Mouse (Mus musculus) embryonic facial prominence, embryonic 12.5 days (tissue): ENCODE results near the gene Eif3d. TPM values are rescaled to one million over a fixed set of nuclear protein-coding genes. Genes with fewer than 3 reads are reported as not detected.

Source experiments
- ATAC-seq: fragments of 200-750 bp; cut with Nextera tagmentation; 2 replicates; pipeline ENCODE4 v1.8.0; 2017; ENCODE audit not compliant: insufficient number of reproducible peaks, insufficient read depth, low FRiP score, low TSS enrichment
- H3K27ac ChIP-seq: fragments of 300-500 bp; sonication (generic); 2 replicates; pipeline ENCODE4 v1.5.1; 2016; ENCODE audit warnings: mild to moderate bottlenecking
- H3K27me3 ChIP-seq: fragments of 300-500 bp; sonication (generic); 2 replicates; pipeline ENCODE4 v1.6.1; 2016; ENCODE audit warnings: mild to moderate bottlenecking, moderate library complexity
- H3K36me3 ChIP-seq: fragments of 300-500 bp; sonication (generic); 2 replicates; pipeline ENCODE4 v1.6.1; 2016; ENCODE audit warnings: mild to moderate bottlenecking
- H3K4me1 ChIP-seq: fragments of 300-500 bp; sonication (generic); 2 replicates; pipeline ENCODE4 v1.6.1; 2016
- H3K4me2 ChIP-seq: fragments of 300-500 bp; sonication (generic); replicated peaks from 2 replicates; pipeline ENCODE4 v1.6.1; 2016; ENCODE audit warnings: mild to moderate bottlenecking, moderate library complexity
- H3K4me3 ChIP-seq: fragments of 300-500 bp; sonication (generic); 2 replicates; pipeline ENCODE4 v1.5.1; 2016; ENCODE audit warnings: mild to moderate bottlenecking
- H3K9ac ChIP-seq: fragments of 300-500 bp; sonication (generic); 2 replicates; pipeline ENCODE4 v1.6.1; 2016; ENCODE audit warnings: mild to moderate bottlenecking, moderate library complexity
- H3K9me3 ChIP-seq: fragments of 300-500 bp; sonication (generic); 2 replicates; pipeline ENCODE4 v1.6.1; 2016; ENCODE audit warnings: mild to moderate bottlenecking, moderate library complexity
- WGBS: fragments of 180-500 bp; shearing (Covaris S2); methylation state at CpG from one replicate; pipeline ENCODE4 v1.1.7; 2016; 5-methylcytosine and 5-hydroxymethylcytosine counted together
- polyA plus RNA-seq: library from polyadenylated mRNA; unstranded; fragments of >200 nt; fragmentation: Nextera tagmentation; extraction: Ambion mirVana; gene quantifications from 2 replicates; pipeline ENCODE4 v1.2.1, GENCODE M21; 2016

Gene Eif3d
- polyA plus RNA-seq, 1 experiment from 2014 or later = 221 TPM

GRCm38 (mm10) chr15:77928673-77929331 is 41.8 kb downstream of the Eif3d start, which contains the start of gene Txn2:
Gene Txn2 (minus strand): TSS chr15:77929006.
- peak within 1 kb of the TSS; percentile 61 for H3K4me3 ChIP-seq
- peaks cover 32% of the 10 kb centered on the region for H3K36me3 ChIP-seq
- H3K4me1 ChIP-seq = peaks cover 20% of the 10 kb centered on the region
- peak within 1 kb of the TSS; percentile 73 for H3K27ac ChIP-seq
- no peaks in the 10 kb centered on the region for H3K9me3 ChIP-seq
- ATAC-seq = peak; percentile 94
- H3K9ac ChIP-seq = peak within 1 kb of the TSS; percentile 62
- under 1% methylated on average over 34 of the region's 34 CpGs for WGBS
- H3K27me3 ChIP-seq = no peaks in the 10 kb centered on the region
- peak within 1 kb of the TSS; percentile 71 for H3K4me2 ChIP-seq

- 0 out of 2 replicates have a peak overlapping the region, but pooled peaks have one; percentile 73 for H3K27ac ChIP-seq
- ATAC-seq = no peak
- 32% methylated on average over 4 of the region's 4 CpGs for WGBS
Measured at GRCm38 (mm10) chr15:77928091-77928490, 42.5 kb downstream of the Eif3d start.

GRCm38 (mm10) chr15:77926921-77927320 is 43.7 kb downstream of the Eif3d start:
- no peaks in the 10 kb centered on the region for H3K9me3 ChIP-seq
- no peak overlapping the region for H3K4me3 ChIP-seq
- H3K4me2 ChIP-seq = no peak overlapping the region
- ATAC-seq = no peak
- H3K27ac ChIP-seq = no peak overlapping the region
- H3K27me3 ChIP-seq = no peaks in the 10 kb centered on the region
- WGBS = 95% methylated on average over 5 of the region's 5 CpGs
- peaks cover 47% of the 10 kb centered on the region for H3K36me3 ChIP-seq
- peaks cover 17% of the 10 kb centered on the region for H3K4me1 ChIP-seq
- H3K9ac ChIP-seq = no peak overlapping the region

More at GRCm38 (mm10) chr15:77928091-77928490, 42.5 kb downstream of the Eif3d start:
- no peaks in the 10 kb centered on the region for H3K9me3 ChIP-seq
- H3K4me2 ChIP-seq = peak overlapping the region; percentile 65
- peaks cover 17% of the 10 kb centered on the region for H3K4me1 ChIP-seq
- no peaks in the 10 kb centered on the region for H3K27me3 ChIP-seq
- peak overlapping the region; percentile 61 for H3K9ac ChIP-seq
- peaks cover 36% of the 10 kb centered on the region for H3K36me3 ChIP-seq
- H3K4me3 ChIP-seq = peak overlapping the region; percentile 61

- peaks cover 60% of the 10 kb centered on the region for H3K36me3 ChIP-seq
- H3K27ac ChIP-seq = no peak overlapping the region
- peaks cover 17% of the 10 kb centered on the region for H3K4me1 ChIP-seq
- H3K27me3 ChIP-seq = no peaks in the 10 kb centered on the region
- H3K4me3 ChIP-seq = no peak overlapping the region
- no peak overlapping the region for H3K9ac ChIP-seq
- no peak overlapping the region for H3K4me2 ChIP-seq
- WGBS = 89% methylated on average over 2 of the region's 2 CpGs
- no peak for ATAC-seq
- H3K9me3 ChIP-seq = no peaks in the 10 kb centered on the region
Measured at GRCm38 (mm10) chr15:77925195-77925594, 45.4 kb downstream of the Eif3d start.

GRCm38 (mm10) chr15:77923267-77924035 is 47.2 kb downstream of the Eif3d start:
- Histone ChIP-seq H3K4me3 (no peak overlapping the region), H3K4me2 (no peak overlapping the region), H3K9ac (no peak overlapping the region), H3K36me3 (peaks cover 74% of the 10 kb centered on the region), H3K27ac (no peak overlapping the region), H3K4me1 (peaks cover 9% of the 10 kb centered on the region), H3K27me3 (no peaks in the 10 kb centered on the region), H3K9me3 (no peaks in the 10 kb centered on the region)
- WGBS = 73% methylated on average over 9 of the region's 9 CpGs
- no peak for ATAC-seq

- Histone ChIP-seq H3K4me1 (peaks cover 5% of the 10 kb centered on the region), H3K27ac (no peak overlapping the region), H3K27me3 (no peaks in the 10 kb centered on the region), H3K9ac (no peak overlapping the region), H3K4me3 (no peak overlapping the region), H3K4me2 (no peak overlapping the region), H3K36me3 (peaks cover 79% of the 10 kb centered on the region), H3K9me3 (no peaks in the 10 kb centered on the region)
- no peak for ATAC-seq
- WGBS = 79% methylated on average over 9 of the region's 9 CpGs
Measured at GRCm38 (mm10) chr15:77922710-77923109, 47.9 kb downstream of the Eif3d start.

GRCm38 (mm10) chr15:77921636-77922035 is 49.0 kb downstream of the Eif3d start:
- H3K9ac ChIP-seq = no peak overlapping the region
- no peak overlapping the region for H3K27ac ChIP-seq
- H3K4me2 ChIP-seq = no peak overlapping the region
- H3K4me1 ChIP-seq = no peaks in the 10 kb centered on the region
- no peaks in the 10 kb centered on the region for H3K27me3 ChIP-seq
- no peaks in the 10 kb centered on the region for H3K9me3 ChIP-seq
- WGBS = 88% methylated on average over 6 of the region's 6 CpGs
- H3K36me3 ChIP-seq = peaks cover 76% of the 10 kb centered on the region
- no peak overlapping the region for H3K4me3 ChIP-seq
- ATAC-seq = no peak

- H3K27me3 ChIP-seq = no peaks in the 10 kb centered on the region
- no peak for ATAC-seq
- H3K9me3 ChIP-seq = no peaks in the 10 kb centered on the region
- H3K9ac ChIP-seq = no peak overlapping the region
- WGBS = 69% methylated on average over 10 of the region's 10 CpGs
- H3K36me3 ChIP-seq = peaks cover 76% of the 10 kb centered on the region
- no peak overlapping the region for H3K27ac ChIP-seq
- H3K4me3 ChIP-seq = no peak overlapping the region
- no peaks in the 10 kb centered on the region for H3K4me1 ChIP-seq
- H3K4me2 ChIP-seq = no peak overlapping the region
Measured at GRCm38 (mm10) chr15:77920511-77921462, 49.8 kb downstream of the Eif3d start.

GRCm38 (mm10) chr15:77919441-77919840 is 51.2 kb downstream of the Eif3d start:
- H3K36me3 ChIP-seq = peaks cover 78% of the 10 kb centered on the region
- no peak overlapping the region for H3K4me3 ChIP-seq
- 89% methylated on average over 12 of the region's 12 CpGs for WGBS
- H3K9ac ChIP-seq = no peak overlapping the region
- H3K9me3 ChIP-seq = no peaks in the 10 kb centered on the region
- ATAC-seq = no peak
- no peak overlapping the region for H3K27ac ChIP-seq
- no peak overlapping the region for H3K4me2 ChIP-seq
- no peaks in the 10 kb centered on the region for H3K27me3 ChIP-seq
- H3K4me1 ChIP-seq = no peaks in the 10 kb centered on the region

GRCm38 (mm10) chr15:77916851-77917544 is 53.6 kb downstream of the Eif3d start:
- Histone ChIP-seq H3K27me3 (no peaks in the 10 kb centered on the region), H3K9me3 (no peaks in the 10 kb centered on the region), H3K9ac (no peak overlapping the region), H3K36me3 (peaks cover 64% of the 10 kb centered on the region), H3K4me3 (no peak overlapping the region), H3K4me1 (peaks cover 10% of the 10 kb centered on the region; the same call in 1 of the 2 replicates), H3K27ac (no peak overlapping the region), H3K4me2 (no peak overlapping the region)
- 42% methylated on average over 8 of the region's 8 CpGs for WGBS
- ATAC-seq = no peak

GRCm38 (mm10) chr15:77915287-77915686 is 55.3 kb downstream of the Eif3d start:
- 91% methylated on average over 4 of the region's 4 CpGs for WGBS
- H3K4me2 ChIP-seq = no peak overlapping the region
- H3K9me3 ChIP-seq = no peaks in the 10 kb centered on the region
- H3K27ac ChIP-seq = no peak overlapping the region
- peaks cover 51% of the 10 kb centered on the region for H3K36me3 ChIP-seq
- H3K9ac ChIP-seq = no peak overlapping the region
- no peak for ATAC-seq
- H3K27me3 ChIP-seq = no peaks in the 10 kb centered on the region
- H3K4me1 ChIP-seq = peaks cover 10% of the 10 kb centered on the region; the same call in 1 of the 2 replicates
- H3K4me3 ChIP-seq = no peak overlapping the region
